Mouse (Mus musculus) common myeloid progenitor, adult 5-6 weeks (primary cell): ENCODE measurements at regions not wholly inside any gene's neighbourhood (a gene's known extent, or its start where the extent isn't known, plus 50 kb on each side); places are given as distances from the start of the nearest gene placed in this dataset.

Source experiments
- ATAC-seq: replicated peaks from 2 replicates; pipeline ENCODE4 v1.8.0; 2016; ENCODE audit warnings: low read depth, mild to moderate bottlenecking, moderate TSS enrichment, inconsistent platforms; ENCODE audit not compliant: poor library complexity, severe bottlenecking

GRCm38 (mm10) chr2:9267675-9268074 is 613.4 kb upstream of the 4930412O13Rik start:
- no peak for ATAC-seq

DNA sequence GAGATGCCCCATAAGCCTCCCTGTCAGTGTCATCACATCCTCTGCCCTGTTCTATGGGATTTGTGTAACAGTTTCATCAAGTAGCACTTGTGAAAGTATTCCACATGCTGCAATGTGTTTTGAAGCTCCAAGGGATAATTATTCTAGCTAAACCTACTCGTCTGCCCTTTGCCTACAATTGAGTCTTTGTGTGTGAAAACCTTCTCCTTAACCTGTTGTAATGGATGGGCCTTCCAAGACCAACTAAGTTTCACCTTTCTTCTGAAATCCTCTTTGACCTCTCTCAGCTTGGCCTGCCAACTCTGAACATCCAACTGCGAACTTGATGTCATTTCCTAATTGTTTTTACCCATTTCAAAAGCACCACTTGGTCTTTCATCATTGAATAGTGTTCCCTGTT is 597.6 kb upstream of the 4930412O13Rik start:
- no peak for ATAC-seq

DNA sequence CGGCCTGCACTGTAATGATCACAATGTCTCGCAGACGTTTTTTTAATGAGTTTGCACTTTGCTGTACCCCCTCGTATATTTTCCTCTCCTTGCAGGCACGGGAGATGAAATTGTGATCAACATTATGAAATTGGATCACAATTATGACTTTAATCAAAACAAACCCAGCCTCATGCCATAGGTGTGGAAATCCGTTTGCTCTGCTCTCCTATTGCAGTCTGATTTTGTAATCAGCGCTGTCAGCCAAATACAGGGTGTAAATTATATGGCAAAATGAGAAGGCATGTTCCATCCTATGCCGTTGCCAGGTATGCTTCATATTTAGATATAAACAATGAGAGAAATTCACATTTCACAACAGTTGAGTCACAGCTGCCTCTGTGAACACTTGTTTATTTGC is 595.3 kb upstream of the 4930412O13Rik start:
- ATAC-seq, result no peak

GRCm38 (mm10) chr2:9287077-9287476 is 594.0 kb upstream of the 4930412O13Rik start:
- no peak for ATAC-seq

GRCm38 (mm10) chr2:9287623-9288022 is 593.4 kb upstream of the 4930412O13Rik start:
- no peak for ATAC-seq

GRCm38 (mm10) chr2:9331630-9332352 is 549.3 kb upstream of the 4930412O13Rik start:
- 0 out of 2 replicates have a peak, but pooled peaks have one; percentile 29 for ATAC-seq

DNA sequence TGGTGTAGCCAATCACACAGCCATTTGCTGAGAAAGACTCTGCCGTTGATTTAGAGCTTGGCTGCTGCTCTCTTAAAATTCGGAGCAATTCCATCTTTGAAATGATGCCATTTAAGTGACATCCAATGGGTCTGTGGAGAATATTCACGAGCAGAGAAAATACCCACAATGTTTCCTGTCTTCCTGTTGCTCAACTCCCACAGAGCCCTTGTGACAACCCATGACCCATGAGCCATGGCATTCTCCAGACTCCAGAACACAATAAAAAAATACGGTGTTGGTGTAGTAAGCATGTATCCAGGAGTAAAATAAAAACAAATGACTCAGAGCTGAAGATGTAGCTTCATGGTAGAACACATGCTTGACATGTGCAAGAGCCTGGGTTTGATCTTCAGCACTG is 532.1 kb upstream of the 4930412O13Rik start:
- ATAC-seq, result peak; percentile 56; the same call in 1 of the 2 replicates

DNA sequence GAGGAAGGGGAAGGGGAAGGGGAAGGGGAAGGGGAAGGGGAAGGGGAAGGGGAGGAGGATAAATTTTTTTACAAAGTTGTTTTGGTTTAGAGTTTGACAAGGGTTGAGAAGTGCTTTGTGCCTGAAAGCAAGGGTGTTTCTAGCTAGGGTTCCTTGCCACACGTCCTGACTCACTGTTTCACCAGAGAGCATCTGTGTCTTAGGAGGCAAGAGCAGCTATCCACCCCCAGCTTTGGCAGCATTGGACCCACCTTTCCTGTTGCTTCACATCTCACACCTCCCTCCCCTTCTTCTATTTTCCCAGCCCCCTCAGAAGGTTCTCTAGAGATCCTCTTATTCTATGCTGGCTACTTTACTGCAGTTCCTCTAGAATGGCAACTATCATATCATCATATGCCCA is 531.1 kb upstream of the 4930412O13Rik start:
- ATAC-seq, result 0 out of 2 replicates have a peak, but pooled peaks have one; percentile 42

GRCm38 (mm10) chr2:9352190-9352589 is 528.9 kb upstream of the 4930412O13Rik start:
- no peak for ATAC-seq

DNA sequence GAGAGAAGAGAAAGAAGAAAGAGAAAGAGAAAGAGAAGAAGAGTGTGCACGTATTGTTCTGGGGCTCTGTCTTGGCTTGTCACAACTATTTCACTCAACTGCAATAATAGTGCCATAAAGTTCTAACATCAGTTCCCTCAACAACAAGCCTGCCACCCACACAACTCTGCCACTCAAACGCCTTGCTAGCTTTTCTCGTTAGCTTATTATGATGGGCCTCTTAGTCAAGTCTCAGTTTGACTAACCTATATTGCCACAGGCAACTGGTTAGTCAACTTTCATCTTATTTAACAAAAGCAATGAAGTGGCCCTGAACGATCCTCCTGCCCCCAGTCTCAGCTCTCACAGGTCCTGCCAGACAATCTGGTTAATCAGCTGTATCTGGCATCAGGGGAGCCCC is 521.0 kb upstream of the 4930412O13Rik start:
- no peak for ATAC-seq

DNA sequence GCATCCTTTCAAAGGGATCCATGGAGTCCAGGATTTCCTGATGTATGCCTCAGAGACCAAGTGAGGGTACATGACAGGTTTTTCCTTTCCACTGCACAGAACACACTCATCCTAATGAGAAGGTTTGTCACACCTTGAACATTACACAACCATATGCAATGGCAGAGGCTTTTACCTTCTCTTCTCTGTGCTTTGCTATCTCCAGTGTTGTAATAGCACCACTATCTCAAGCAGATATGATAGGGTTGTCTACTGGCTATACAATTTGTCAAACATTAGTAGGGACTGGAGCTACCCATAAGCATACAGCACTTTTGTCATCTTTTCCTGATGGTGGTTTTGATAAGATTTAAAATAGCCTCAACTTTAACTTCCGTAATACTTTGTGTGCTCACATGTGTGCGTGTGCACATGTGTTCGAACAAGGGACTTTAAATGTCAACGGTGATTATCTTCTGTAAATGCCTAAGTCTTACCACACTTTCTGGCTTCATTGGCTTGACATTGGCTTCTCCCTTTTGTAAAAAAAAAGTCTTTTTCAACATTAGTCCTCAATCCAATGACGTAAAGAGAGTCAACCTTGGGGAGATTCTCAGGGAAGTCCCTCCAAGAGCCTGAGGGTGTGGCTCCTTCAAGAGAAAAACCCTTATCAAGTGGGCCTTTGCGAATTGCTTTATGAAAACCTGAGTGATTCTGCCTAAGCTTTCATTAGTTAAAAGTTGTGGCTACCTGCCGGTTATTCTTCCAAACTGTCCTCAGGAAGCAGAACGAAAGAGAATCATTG is 513.1 kb upstream of the 4930412O13Rik start:
- ATAC-seq, result no peak

GRCm38 (mm10) chr2:9369572-9369971 is 511.5 kb upstream of the 4930412O13Rik start:
- ATAC-seq, result no peak

DNA sequence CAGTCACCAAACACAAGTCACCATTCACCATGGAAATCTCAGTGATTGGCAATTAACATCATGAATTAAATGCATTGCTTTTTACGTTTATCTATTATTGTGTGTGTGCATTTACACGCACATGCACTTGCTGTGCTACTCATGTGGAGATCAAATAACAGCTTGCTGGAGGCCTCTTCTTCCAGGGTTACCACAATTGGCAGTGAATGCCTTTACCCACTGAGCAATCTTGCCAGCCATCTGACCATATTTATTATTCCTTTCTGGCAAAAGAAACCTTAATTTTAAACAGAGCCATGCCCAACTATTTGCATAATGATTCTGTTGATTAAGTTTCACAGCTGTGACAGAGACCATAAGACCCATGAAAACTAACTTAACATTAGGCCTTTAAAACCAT is 494.5 kb upstream of the 4930412O13Rik start:
- no peak for ATAC-seq

GRCm38 (mm10) chr2:9388058-9388457 is 493.0 kb upstream of the 4930412O13Rik start:
- no peak for ATAC-seq

DNA sequence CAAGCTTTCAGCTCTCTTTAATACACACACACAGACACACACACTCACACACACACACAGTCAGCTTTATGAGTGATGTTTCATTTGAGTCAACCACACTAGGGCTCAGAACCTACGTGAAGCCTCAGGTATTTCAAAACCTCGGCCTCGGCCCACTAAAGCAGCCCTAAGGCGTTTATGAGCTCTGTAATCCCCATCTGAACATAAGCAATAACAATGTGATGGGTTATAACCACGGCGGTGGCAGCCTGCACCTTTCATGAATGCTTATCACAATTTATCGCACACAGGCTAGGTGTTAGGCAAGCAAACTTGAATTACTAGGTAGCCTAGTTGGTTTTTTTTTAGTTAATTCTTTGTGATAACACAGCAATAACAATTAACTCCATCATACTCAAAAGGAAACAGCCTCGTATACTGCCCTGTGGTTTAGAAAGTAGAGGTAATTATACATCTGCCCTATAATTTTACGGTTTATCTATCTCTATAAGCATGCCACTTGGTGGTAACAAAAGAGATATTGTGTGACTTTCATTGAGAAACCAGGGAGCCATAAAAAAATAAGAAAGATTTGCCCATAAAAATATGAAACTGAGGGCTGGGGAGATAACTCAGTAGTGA is 485.6 kb upstream of the 4930412O13Rik start:
- ATAC-seq, result no peak

DNA sequence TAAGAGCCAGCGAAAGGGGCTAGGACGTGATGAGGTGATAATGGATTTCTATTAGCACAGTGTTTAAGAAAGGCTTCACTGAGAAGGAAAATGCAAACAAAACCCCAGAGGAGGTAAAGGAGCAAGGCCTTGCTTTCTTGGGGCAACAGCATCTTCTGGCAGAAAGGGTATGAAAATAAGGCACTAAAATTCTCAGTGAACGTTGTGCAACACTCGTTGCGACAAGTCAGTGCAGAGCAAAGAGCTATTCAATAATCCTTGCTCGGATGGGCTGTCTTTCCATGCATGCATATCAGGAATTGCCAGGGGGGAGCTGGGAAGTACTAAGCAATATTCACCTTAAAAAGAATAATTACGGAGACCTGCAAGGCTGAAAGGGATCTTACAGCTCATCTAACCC is 479.6 kb upstream of the 4930412O13Rik start:
- ATAC-seq, result no peak

DNA sequence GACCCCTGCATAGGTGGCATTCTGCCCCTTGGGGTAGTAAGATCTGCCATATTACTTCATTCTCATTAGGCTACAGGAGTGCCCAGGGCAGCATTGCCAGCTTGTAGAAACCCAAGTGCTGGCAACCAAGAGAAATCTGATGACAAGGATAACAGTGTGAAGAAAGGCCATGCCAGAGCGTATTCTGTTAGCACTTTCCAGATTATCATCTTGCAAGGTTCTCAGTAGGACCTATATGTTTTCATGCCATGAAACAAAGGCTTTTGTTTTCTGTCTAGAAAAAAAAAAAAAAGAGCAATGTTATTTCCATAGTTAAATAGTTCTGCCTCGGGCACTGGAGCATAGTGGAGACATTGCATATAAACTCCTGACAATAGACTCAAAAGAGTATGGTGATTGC is 478.8 kb upstream of the 4930412O13Rik start:
- ATAC-seq, result no peak

- ATAC-seq, result no peak
Observed at GRCm38 (mm10) chr2:9409075-9409474, 472.0 kb upstream of the 4930412O13Rik start.

DNA sequence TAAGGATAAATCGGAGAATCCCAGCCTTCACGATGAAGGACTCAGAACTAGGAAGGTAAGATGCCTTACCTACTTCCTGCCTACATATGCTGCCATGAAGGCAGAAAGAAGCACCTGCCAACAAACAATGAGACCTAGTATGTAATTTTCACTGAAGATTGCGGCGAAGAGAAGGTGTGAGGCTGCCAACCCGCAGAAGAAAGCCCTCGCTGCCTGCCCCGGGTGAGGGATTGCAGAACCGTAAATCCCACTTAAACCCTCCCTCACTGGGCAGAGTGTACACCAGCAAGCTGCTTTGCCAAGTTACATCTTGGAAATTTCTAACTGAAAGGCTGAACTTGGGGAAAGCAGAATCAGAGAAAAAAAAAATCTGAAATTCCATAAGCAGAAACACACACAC is 458.4 kb upstream of the 4930412O13Rik start:
- no peak for ATAC-seq

DNA sequence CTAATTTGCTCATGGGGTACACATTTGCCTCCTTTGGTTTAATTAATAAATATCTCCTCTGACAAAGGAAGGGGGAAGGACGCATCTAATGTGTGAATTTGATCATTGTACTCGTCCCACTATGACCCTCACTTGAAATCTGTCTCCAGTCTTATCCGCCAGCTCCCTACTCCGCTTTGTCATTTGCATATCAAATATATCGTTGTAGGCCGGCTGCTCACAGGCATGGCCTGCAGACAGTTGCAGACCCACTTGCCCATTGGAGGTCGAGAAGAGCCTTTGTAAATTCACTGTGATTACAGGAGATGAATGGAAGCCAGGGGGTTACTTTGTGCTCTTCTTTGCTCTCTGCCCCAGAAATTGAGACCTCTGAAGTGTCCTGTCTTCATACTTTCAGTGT is 457.5 kb upstream of the 4930412O13Rik start:
- ATAC-seq, result no peak
